Mouse (Mus musculus): Measurements from ENCODE around the gene Pmf1. TPM values are rescaled to one million over a fixed set of nuclear protein-coding genes. Genes with fewer than 3 reads are reported as not detected.

Pmf1 gene
- polyA plus RNA-seq (2015; fragmentation: Nextera tagmentation; extraction: Ambion mirVana): 125 and 127 TPM in 2 replicates

DNA sequence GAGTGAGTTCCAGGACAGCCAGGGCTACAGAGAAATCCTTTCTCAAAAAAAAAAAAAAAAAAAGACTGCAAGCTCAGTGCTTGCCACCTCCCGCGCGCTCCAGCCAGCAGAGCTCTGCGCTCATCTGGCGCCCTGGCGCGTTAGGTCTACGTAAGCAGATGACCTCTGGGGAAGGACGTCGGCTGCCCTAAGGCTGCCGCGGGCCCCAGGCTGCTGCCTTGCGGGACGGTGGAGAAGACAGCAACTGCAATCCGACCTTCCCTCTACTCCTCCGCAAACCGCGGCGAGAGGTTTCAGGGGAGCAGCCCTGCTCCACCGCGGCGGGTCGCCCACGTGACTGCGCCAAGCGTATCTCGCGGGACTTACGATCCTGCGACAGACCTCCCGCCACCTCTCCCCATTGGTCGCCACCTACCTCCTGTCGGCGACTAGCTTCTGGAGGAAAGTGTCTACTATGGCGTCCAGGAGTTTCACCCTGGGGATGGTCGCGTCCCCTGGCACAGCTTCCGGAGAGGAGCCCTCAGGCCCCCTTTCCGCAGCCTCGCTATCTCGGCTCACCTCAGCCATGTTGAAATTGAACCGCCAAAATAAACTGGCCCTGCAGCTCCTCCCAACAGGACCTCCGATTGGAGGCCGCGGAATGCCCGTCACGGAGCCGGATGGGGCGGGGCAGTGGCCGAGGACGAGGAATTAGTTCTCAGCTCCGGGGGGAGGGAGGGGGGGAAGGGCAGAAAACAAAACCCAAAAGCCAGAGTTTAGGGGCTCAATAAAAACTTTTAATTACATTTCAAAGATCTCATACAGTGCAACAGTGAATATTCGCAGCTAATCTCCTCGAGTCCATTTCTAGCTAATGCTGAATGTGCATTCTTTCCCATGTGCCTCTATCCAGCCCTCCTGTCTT is at the start of gene Pmf1:
TSS of gene Pmf1 (minus strand) at position 591 of the 904 bp plus-strand sequence.
- no peaks in the 10 kb centered on the region for H3K27me3 ChIP-seq
- H3K36me3 ChIP-seq: peaks cover 42% of the 10 kb centered on the region
- peak within 1 kb of the TSS; percentile 88 for H3K27ac ChIP-seq
- peak within 1 kb of the TSS; percentile 71 for H3K4me3 ChIP-seq
- H3K4me2 ChIP-seq (replicated peaks): peak within 1 kb of the TSS; percentile 68
- peaks cover 33% of the 10 kb centered on the region for H3K4me1 ChIP-seq
- peak; percentile 94 for ATAC-seq (ENCODE audit: low FRiP score, low read depth)
- peak within 1 kb of the TSS; percentile 92 for H3K9ac ChIP-seq
- WGBS: under 1% methylated on average over 54 of the region's 54 CpGs
- H3K9me3 ChIP-seq: no peaks in the 10 kb centered on the region

GRCm38 (mm10) chr3:88458778-88459219 is 48.7 kb upstream of the Pmf1 start:
- H3K4me2 ChIP-seq (replicated peaks): peak overlapping the region; percentile 57
- peaks cover 29% of the 10 kb centered on the region for H3K4me1 ChIP-seq
- no peaks in the 10 kb centered on the region for H3K9me3 ChIP-seq
- H3K4me3 ChIP-seq: peak overlapping the region; percentile 30
- no peak for ATAC-seq (ENCODE audit: low FRiP score, low read depth)
- H3K9ac ChIP-seq: peak overlapping the region; percentile 48
- WGBS: 3% methylated on average over 14 of the region's 14 CpGs
- no peak overlapping the region for H3K27ac ChIP-seq
- H3K27me3 ChIP-seq: 0 out of 2 replicates have a peak, but pooled peaks cover 22% of the 10 kb centered on the region
- H3K36me3 ChIP-seq: no peaks in the 10 kb centered on the region

GRCm38 (mm10) chr3:88456746-88457532 is 46.8 kb upstream of the Pmf1 start:
- no peaks in the 10 kb centered on the region for H3K36me3 ChIP-seq
- H3K4me1 ChIP-seq: peaks cover 29% of the 10 kb centered on the region
- 0 out of 2 replicates have a peak, but pooled peaks cover 25% of the 10 kb centered on the region for H3K27me3 ChIP-seq
- no peak overlapping the region for H3K4me3 ChIP-seq
- no peaks in the 10 kb centered on the region for H3K9me3 ChIP-seq
- H3K9ac ChIP-seq: no peak overlapping the region
- no peak for ATAC-seq (ENCODE audit: low FRiP score, low read depth)
- WGBS: 69% methylated on average over 7 of the region's 7 CpGs
- H3K27ac ChIP-seq: no peak overlapping the region
- H3K4me2 ChIP-seq (replicated peaks): no peak overlapping the region

DNA sequence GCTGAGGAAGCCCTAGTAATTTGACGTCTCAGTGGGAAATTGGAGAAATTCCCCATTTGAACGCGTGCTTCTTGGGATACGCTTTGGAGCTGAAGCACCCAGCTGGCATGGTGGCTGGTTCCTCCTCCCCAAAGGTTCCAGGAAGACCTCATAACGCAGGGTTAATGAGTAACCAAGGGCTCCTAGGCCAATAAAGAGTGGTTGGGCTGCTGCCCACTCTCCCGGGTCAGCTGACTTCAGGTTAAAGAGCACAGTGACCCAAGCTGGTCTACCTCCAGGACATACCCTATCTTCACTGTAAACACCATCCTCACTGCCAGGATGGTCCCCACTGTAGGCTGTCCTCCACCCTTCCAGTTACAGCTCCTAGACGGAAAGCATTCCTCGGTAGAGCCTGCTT is 46.2 kb upstream of the Pmf1 start:
- WGBS: 83% methylated on average over 8 of the region's 8 CpGs
- no peak overlapping the region for H3K27ac ChIP-seq
- H3K27me3 ChIP-seq: 0 out of 2 replicates have a peak, but pooled peaks cover 25% of the 10 kb centered on the region
- no peak for ATAC-seq (ENCODE audit: low FRiP score, low read depth)
- H3K4me2 ChIP-seq (replicated peaks): no peak overlapping the region
- no peak overlapping the region for H3K9ac ChIP-seq
- no peaks in the 10 kb centered on the region for H3K9me3 ChIP-seq
- H3K36me3 ChIP-seq: no peaks in the 10 kb centered on the region
- no peak overlapping the region for H3K4me3 ChIP-seq
- peaks cover 26% of the 10 kb centered on the region for H3K4me1 ChIP-seq

DNA sequence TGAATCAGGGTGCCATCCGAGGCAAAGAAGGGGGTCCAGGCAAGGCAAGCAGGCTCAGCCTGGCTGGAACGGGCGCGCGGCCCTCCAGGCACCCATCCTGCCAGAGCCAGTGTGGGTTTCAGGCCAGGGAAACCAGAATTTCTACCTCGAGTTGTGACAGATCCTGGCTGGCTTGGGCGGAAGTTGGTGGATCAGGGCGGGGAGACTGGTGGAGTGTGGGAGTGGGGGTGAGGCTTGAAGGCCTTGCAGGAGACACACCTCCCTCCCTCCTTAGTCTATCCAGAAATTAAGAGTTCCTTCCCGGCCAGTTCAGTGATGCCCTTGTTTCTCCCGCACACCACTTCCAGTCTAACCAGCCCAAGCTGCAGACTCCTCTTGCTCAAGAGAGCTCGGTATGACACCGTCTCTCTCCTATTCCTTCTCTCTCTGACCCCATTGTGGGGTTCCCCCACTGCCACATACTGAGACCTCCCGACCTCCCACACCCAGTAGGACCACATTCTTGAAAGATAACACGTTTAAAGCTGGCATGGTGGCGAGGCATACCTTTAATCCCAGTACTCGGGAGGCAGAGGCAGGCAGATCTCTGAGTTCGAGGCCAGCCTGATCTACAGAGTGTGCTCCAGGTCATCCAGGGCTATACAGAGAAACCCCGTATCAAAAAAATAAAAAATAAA is 45.6 kb upstream of the Pmf1 start:
- peak overlapping the region; percentile 25; the same call in 1 of the 2 replicates for H3K4me2 ChIP-seq (replicated peaks)
- no peak overlapping the region for H3K4me3 ChIP-seq
- H3K9me3 ChIP-seq: no peaks in the 10 kb centered on the region
- 70% methylated on average over 18 of the region's 18 CpGs for WGBS
- no peak for ATAC-seq (ENCODE audit: low FRiP score, low read depth)
- H3K27ac ChIP-seq: peak overlapping the region; percentile 33; the same call in 1 of the 2 replicates
- no peaks in the 10 kb centered on the region for H3K36me3 ChIP-seq
- no peak overlapping the region for H3K9ac ChIP-seq
- H3K4me1 ChIP-seq: peaks cover 20% of the 10 kb centered on the region
- H3K27me3 ChIP-seq: 0 out of 2 replicates have a peak, but pooled peaks cover 25% of the 10 kb centered on the region

DNA sequence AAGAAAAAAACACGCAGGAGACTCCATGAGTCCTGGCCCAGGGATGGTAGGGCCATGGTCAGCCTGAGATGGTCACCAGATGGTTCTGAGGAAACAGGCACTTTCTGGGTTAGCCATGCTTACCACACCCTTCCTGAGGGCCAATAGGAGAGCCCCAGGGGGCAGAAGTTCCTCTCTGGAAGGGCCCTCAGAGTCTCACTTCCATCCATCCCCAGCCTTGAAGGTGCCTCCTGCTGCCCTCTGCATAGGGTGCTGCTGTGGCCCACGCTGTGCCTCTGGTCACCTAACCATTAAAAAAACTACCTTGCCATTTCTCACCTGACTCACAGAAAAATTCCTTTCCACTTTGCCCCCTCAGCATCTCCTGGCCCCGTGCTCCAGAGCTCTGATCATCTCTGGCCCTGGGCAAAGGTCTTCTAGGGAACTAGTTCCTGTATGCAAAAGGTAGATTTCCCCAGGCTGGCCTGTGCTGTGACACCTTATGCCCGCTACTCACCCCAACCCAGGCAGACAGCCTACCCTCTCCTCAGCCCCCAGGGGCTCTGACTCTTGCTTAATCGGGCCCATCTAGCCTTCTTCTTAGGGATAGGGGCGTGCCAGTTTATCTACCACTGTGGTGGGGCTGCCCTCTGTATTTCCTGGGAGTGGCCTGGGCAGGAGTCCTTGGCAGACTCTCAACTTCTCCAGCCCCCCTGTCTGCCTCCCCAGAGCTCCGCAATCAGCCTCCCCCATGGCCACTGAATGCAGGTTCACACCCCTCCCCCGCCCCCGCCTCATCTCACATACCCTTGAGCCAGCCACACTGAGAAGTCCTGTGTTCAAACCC is 44.8 kb upstream of the Pmf1 start:
- H3K9ac ChIP-seq: no peak overlapping the region
- H3K36me3 ChIP-seq: no peaks in the 10 kb centered on the region
- H3K27me3 ChIP-seq: 0 out of 2 replicates have a peak, but pooled peaks cover 21% of the 10 kb centered on the region
- peaks cover 19% of the 10 kb centered on the region for H3K4me1 ChIP-seq
- H3K27ac ChIP-seq: peak overlapping the region; percentile 33; the same call in 1 of the 2 replicates
- ATAC-seq (ENCODE audit: low FRiP score, low read depth): no peak
- H3K4me2 ChIP-seq (replicated peaks): peak overlapping the region; percentile 25
- H3K4me3 ChIP-seq: no peak overlapping the region
- H3K9me3 ChIP-seq: no peaks in the 10 kb centered on the region
- WGBS: 43% methylated on average over 9 of the region's 9 CpGs

DNA sequence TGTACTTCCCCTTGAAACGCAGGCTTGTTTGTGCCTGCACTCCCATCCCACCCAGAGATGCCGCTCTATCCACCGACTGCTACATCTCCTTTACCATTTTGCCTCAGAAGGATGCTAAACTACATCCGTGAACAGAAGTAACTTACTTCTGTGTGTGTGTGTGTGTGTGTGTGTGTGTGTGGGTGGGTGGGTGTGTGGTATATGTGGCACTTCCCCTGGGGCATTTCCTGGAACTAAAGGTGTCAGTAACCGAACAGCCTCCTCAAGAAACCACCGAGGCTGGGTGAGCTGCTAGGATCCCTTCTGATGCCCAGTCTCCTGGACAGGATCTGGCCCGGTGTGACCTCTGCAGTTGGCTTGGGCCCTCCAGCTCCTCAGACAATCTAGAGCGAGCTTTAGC is 43.9 kb upstream of the Pmf1 start:
- no peak for ATAC-seq (ENCODE audit: low FRiP score, low read depth)
- H3K4me3 ChIP-seq: no peak overlapping the region
- H3K27ac ChIP-seq: no peak overlapping the region
- H3K27me3 ChIP-seq: 0 out of 2 replicates have a peak, but pooled peaks cover 12% of the 10 kb centered on the region
- whole genome bisulfite sequencing: 73% methylated on average over 8 of the region's 8 CpGs
- peaks cover 25% of the 10 kb centered on the region for H3K4me1 ChIP-seq
- H3K36me3 ChIP-seq: no peaks in the 10 kb centered on the region
- no peak overlapping the region for H3K4me2 ChIP-seq (replicated peaks)
- no peak overlapping the region for H3K9ac ChIP-seq
- H3K9me3 ChIP-seq: no peaks in the 10 kb centered on the region

DNA sequence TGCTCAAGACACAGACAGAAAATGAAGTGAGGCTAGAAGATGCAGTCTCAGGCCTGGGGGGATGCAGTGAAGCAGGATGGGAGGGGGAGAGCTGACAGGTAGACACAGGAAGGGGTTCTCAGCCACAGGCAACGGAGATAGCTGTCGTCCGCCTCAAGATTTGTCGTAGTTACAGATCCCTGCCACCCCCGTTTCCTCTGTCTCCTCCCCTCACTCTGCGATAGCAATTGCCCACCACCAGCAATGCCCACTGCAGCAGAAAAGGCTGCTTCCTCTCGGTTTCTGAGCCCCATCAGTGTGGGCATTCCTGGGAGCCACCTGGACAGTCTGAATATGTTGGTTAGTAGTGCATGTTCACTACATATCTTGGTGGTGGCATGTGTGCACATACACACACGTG is 43.2 kb upstream of the Pmf1 start:
- 54% methylated on average over 8 of the region's 8 CpGs for WGBS
- ATAC-seq (ENCODE audit: low FRiP score, low read depth): no peak
- Histone ChIP-seq H3K4me2 (replicated peaks) (no peak overlapping the region), H3K4me3 (no peak overlapping the region), H3K4me1 (peaks cover 21% of the 10 kb centered on the region), H3K36me3 (no peaks in the 10 kb centered on the region), H3K9me3 (no peaks in the 10 kb centered on the region), H3K27me3 (0 out of 2 replicates have a peak, but pooled peaks cover 10% of the 10 kb centered on the region), H3K27ac (no peak overlapping the region), H3K9ac (no peak overlapping the region)

GRCm38 (mm10) chr3:88452716-88453115 is 42.6 kb upstream of the Pmf1 start:
- H3K4me3 ChIP-seq: no peak overlapping the region
- no peaks in the 10 kb centered on the region for H3K36me3 ChIP-seq
- H3K27me3 ChIP-seq: 0 out of 2 replicates have a peak, but pooled peaks cover 7% of the 10 kb centered on the region
- H3K27ac ChIP-seq: no peak overlapping the region
- H3K9ac ChIP-seq: no peak overlapping the region
- H3K4me2 ChIP-seq (replicated peaks): no peak overlapping the region
- H3K9me3 ChIP-seq: no peaks in the 10 kb centered on the region
- WGBS: 75% methylated on average over 6 of the region's 6 CpGs
- peaks cover 17% of the 10 kb centered on the region for H3K4me1 ChIP-seq
- ATAC-seq (ENCODE audit: low FRiP score, low read depth): no peak

DNA sequence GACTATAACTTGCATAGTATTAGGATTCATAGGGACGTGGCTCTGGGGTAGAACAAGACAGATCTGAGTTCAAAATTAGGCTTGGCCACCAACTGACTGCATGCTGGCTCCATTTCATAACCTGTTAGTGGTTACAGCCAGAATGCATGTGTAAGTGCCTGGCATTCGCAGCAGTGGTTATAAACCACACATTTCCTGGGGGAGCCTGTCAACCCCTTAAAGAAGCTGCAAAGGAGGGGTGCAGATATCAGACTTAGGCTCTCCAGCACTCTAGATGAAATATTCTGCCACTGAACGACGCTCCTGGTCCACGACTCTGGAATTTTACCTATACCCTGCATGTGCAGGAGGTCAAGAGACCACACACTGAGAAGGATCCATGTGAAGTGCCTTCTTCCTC is 42.1 kb upstream of the Pmf1 start:
- Histone ChIP-seq H3K4me2 (replicated peaks) (no peak overlapping the region), H3K9ac (no peak overlapping the region), H3K27ac (no peak overlapping the region), H3K9me3 (no peaks in the 10 kb centered on the region), H3K36me3 (no peaks in the 10 kb centered on the region), H3K27me3 (0 out of 2 replicates have a peak, but pooled peaks cover 7% of the 10 kb centered on the region), H3K4me3 (no peak overlapping the region), H3K4me1 (peaks cover 17% of the 10 kb centered on the region)
- WGBS: 69% methylated on average over 5 of the region's 5 CpGs
- ATAC-seq (ENCODE audit: low FRiP score, low read depth): no peak
